Mouse (Mus musculus) kidney, postnatal 14 days (tissue): ENCODE results near the gene Hdac10.

ENCODE experiments used
- DNase-seq: peaks from one replicate; pipeline ENCODE4 v3.0.0; 2022; ENCODE audit warnings: mixed read lengths

The Hdac10 gene

GRCm38 (mm10) chr15:89122649-89123366 lies 5.7 kb downstream of the Hdac10 start, which contains the start of gene Tubgcp6:
Gene Tubgcp6, minus strand, starts transcription at chr15:89123112.
- DNase-seq, result peak; percentile 96

DNA sequence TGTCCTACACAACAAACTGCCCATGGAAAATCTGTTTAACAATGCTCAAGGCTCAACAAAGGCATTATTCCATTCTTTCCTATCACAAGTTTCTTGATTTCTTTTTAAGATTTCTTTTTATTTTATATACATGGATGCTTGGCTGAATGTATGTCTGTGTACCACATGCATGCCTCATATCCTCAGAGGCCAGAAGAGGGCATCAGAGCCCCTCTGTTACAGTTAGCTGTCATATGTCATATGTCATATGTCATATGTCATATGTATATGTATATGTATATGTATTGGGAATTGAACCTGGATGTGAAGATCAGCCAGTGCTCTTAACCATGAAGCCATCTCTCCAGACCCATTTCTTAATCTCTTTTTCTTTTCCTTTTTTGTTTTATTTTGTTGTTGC lies 10.5 kb downstream of the Hdac10 start:
- no peak for DNase-seq

DNA sequence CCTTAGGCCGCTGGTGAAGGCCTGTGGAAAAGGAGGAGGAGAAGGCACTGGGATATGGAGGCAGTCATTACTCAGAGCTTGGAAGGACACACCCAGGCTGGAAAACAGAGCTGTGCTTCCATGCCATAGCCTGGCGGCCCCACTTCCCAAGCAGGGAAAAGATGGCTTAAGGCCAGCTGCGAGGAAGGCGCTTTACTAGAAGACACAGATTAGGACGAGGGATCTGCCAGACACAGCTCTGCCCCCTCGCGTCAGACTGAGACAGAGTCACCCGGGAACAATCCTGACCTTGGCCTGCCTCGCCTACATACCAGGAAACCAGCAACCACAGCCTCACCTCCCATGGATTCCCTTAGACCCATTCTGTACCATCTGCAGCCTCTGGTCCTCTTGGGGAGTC lies 18.4 kb downstream of the Hdac10 start:
- DNase-seq, result no peak

- DNase-seq, result no peak
These were observed 21.5 kb downstream of the Hdac10 start for GRCm38 (mm10) chr15:89106976-89107375.

DNA sequence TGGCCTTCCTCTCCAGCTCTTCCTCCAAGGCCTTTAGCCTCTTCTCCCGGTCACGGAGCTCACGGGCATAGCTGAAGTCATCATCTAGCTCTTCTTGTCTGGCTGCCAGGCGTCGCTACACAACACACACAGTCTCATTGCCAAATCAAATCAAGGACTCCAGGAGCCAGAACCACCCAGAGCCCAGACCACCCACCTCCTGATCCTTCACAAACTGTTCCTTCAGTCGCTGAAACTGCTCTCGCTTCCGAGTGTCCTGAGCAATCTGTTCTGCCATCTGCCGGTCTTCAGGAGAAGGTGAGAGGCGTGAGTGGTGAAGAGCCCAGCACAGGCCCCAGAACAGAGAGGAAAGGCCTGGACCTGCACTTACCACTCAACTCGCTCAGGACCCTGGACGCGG lies 22.4 kb downstream of the Hdac10 start:
- no peak for DNase-seq

- no peak for DNase-seq
These were observed 24.1 kb downstream of the Hdac10 start for GRCm38 (mm10) chr15:89104425-89104824.

DNA sequence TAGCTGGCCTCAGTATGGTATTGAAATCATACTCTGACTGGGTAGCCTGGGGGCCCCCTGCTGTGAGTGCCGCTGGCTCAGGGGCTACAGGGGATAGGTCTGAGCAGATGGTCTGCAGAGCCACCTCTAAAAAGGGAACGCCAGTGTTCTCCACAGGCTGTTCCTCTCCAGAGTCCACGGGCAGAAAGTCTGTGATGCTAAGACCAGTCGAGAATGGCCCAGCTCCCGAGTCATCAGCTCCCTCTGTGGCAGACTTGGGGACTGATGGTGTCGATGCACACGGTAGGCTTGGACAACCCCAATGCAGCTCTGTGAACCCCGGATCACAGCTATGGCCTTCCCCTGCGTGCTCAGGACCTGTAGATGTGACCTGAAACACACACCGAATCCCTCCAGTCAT lies 24.6 kb downstream of the Hdac10 start:
- no peak for DNase-seq

- DNase-seq, result no peak
These were observed 25.9 kb downstream of the Hdac10 start for GRCm38 (mm10) chr15:89102646-89103045.

- no peak for DNase-seq
These were observed 27.7 kb downstream of the Hdac10 start for GRCm38 (mm10) chr15:89100823-89101222.

- DNase-seq, result no peak
These were observed 29.9 kb downstream of the Hdac10 start for GRCm38 (mm10) chr15:89098616-89099015.

DNA sequence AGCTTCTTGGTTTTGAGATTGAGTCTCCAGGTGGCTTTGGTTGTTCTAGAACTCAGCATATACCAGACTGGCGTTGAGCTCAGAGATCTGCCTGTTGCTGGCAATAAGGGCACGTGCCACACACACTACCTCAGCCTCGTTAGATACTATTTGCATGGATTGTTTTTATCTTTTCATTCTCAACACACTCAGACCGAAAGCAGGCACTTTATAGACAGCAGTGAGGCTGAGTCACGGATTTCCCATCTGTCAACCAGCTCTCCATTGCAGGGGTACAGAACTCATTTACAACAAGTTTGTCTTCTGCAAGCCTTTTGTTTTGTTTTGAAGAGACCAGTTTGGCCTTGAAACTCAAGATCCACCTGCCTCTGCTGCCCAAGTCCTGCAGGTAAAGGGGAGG lies 31.1 kb downstream of the Hdac10 start:
- no peak for DNase-seq

GRCm38 (mm10) chr15:89092181-89092580 lies 36.3 kb downstream of the Hdac10 start:
- DNase-seq, result no peak

GRCm38 (mm10) chr15:89090662-89091061 lies 37.8 kb downstream of the Hdac10 start:
- DNase-seq, result no peak

GRCm38 (mm10) chr15:89089248-89090051 lies 39.0 kb downstream of the Hdac10 start:
- peak; percentile 45 for DNase-seq

DNA sequence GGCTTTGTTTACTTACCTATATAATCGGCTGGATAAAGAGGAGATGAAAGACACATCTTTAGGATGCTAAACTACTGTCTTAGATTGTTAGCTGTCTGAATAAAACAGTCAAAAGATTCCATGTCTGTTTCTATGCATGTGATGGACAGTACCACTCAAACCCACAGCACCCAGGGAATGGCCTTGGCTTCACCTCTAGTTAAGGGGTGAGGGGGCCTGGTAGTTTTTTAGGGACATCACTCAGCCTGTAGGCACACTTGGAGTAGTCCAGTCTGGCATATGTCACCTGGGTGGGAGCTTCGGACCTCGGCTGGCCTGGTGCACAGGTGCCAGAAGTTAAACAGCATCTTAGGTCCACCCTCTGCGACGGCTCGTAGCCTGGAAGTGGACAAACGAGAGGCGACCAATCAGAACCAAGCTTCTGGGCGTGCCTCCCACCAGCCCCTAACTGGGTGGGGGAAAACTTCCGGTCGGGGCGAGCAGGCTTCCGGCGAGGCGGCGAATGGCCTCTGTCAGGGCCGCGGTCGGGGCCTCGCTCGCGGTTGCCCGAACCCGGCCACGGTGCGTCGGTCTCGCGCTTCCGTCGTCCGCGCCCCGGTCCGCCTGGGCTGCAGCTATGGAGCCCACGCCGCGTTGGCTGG lies 39.8 kb downstream of the Hdac10 start, which contains the start of gene Selenoo:
Selenoo (plus strand) TSS at position 478 of the 641 bp plus-strand sequence.
- DNase-seq, result peak; percentile 95

DNA sequence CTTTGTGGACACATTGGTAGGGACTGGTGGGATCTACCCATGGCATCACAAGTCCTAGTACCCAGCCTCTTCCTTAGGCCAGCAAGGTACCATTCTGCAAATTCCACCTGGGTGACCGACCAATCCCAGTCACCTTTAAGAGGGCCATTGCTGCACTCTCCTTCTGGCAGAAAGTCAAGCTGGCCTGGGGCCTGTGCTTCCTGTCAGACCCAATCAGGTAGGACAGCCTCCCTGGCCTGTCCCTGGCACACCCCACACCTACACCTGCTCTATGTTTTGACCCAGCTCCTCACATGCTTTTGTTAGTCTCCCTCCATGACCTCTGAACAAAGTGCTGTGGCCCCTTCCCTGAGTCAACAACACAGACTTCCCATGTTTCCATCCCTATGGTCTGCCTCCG lies 43.7 kb downstream of the Hdac10 start:
- no peak for DNase-seq

GRCm38 (mm10) chr15:89083906-89084305 lies 44.6 kb downstream of the Hdac10 start:
- no peak for DNase-seq

DNA sequence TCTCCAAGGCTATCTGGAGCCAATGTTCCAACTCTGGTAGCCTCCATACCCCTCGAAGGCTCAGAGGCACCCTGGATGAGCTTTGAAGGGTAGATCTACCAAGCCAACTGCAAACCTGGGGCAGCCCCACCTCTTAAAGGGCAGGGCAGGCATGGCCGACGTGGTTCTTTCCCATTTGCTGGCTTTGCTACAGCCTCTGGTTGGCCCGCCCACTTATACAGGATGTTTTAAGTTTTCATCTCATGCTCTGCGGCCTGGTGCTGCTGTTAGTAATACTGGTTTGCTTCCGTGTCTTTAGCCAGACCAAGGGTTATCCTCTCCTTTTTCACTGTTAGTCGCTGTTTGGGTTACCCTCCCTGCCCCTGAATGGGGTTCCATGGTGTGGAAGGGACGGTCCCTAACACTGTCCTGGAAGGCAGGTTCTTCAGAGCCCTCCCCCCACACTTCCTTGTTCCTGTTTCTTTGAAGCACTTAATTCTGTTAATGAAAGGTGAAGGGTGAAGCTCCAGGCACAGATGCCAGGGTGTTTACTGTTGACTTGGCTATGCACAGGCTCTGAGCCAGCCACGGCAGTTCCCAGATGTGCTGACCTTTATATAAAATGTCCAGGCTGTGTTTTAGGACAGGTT lies 50.2 kb downstream of the Hdac10 start:
- DNase-seq, result peak; percentile 81

GRCm38 (mm10) chr15:89076156-89076731 lies 52.3 kb downstream of the Hdac10 start:
- DNase-seq, result peak; percentile 61

GRCm38 (mm10) chr15:89075478-89076147 lies 52.9 kb downstream of the Hdac10 start:
- DNase-seq, result peak; percentile 96

DNA sequence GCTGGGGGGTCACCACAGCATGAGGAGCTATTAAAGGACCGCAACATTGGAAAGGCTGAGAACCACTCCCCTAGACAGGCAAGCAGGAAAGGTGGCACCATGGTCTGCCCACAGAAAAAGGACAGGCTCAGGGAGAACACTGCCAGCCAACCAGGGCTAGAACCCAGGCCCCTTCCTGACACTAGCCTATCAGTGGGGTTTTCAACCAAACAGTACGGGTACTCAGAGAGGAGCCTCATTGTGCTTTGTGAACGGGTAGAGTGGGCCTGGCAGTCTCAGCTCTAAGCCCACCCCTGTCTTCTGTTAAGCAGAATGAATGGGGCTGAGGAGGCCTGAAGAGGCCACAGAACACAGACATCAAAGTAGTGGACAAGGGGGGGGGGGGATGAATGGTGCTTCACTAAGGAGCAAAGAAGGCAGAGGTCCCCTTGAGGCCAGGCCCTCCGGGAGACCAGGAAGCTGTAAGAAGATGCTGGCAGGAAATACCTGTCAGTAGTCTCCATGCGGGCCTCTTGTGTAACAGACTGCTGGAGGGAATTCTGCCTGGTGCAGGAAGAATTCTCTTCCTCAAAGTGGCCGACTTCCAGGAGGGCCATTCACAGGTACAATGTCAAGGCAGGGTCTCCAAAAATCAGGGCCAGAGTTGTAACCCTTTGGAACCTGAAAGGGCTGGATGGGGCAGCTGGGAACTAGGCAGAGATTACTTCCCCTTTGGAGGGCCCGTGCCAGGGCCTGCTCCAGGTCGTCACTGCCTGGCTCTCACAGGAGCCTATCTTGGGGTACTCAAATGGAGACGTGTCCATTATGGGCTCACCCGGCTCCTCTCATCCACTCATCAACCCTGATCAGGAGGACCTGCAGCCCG lies 53.7 kb downstream of the Hdac10 start, which contains the start of gene Trabd:
Trabd (plus strand) TSS at position 512 of the 865 bp plus-strand sequence.
- DNase-seq, result peak; percentile 31
